Mouse (Mus musculus): Measurements from ENCODE around the gene Vps35l.
A peak's percentile ranks its signal among the peaks of the same experiment; 100 is the strongest.

The Vps35l gene

DNA sequence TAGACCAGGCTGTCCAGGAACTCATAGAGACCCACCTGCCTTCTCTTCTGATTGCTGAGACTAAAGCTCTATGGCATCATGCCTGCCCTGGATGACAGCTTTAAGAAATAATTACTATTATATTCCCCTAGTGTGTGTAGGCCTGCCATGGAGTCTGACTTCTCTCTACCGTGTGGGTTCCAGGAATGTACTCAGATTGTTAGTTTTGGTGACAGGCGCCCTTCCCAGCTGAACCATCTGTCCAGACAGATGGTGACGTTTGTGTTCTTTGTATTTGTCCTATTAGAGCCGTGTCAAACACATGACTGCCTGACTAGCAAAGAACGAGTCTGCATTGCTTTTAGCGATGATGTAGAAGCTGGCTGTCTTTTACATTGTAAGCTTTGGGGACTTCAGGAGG lies 38.5 kb downstream of the Vps35l start:
- DNase-seq: peak; percentile 80 to 84

DNA sequence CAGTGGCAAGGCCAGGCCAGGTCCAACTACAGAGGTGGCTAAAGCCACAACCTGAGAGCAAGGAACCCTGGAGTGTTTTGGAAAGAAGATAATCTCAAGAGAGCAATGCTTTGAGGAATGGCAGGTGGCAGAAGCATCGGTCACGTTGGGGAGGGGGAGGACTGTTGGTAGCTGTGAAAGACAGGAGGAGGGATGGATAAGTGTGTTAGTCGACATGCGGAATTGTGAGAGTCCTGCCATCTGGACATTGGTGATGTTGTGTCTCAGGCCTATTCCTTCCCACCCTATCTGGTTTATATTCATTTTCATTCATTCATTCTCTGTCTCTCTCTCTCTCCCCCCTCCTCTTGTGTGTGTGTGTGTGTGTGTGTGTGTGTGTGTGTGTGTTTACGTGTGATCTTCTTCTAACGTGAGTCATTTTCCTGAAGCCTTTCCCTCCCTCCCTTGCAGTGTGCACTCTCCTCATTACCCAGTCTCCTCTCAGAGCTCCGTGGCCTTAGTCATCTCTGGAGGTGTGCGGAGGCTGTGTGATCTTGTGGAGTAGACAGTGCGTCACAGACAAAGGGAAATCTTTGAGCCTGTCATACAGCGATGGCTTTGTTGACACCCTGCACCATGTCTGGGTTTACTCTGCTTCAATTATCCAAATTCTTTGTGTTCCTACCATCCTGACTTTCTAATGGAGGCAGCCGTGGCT lies 43.4 kb downstream of the Vps35l start:
- DNase-seq: no peak

DNA sequence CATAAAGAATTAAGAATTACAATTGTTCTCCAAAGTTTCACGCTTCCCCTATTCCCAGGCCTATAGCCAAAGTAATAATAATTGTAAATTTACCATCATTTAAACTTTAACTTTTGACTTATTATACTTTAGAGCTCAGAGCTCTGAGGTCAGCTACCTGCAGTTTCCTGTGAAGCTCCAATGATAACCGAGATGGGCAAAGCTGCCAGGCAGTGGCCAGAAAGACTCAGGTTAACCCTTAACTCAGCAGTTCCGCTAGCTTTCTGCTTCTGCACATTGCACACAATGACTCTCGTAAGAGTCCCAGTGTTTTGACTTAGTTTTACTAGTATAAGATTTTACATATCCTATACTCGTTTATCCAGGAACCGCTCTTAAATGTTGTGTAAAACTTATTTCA lies 46.1 kb downstream of the Vps35l start:
- no peak for DNase-seq

DNA sequence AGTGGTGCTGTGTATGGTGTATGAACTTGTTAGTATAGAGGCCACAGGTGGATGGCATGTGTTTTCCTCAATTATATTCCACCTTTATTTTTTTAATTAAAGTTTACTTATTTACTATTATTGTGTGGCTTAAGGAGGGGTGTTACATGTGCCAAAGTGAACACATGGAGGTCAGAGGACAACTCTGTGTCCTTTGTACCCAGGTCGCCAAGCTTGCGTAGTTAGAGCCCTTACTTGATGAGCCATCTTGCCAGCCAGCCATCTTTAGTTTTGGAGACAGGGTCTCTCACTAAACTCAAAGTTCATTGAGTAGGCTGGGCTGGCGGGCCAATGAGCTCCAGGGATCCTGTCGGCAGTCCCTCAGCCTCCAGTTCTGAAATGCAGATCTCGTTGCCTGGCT lies 47.3 kb downstream of the Vps35l start:
- no peak for DNase-seq

DNA sequence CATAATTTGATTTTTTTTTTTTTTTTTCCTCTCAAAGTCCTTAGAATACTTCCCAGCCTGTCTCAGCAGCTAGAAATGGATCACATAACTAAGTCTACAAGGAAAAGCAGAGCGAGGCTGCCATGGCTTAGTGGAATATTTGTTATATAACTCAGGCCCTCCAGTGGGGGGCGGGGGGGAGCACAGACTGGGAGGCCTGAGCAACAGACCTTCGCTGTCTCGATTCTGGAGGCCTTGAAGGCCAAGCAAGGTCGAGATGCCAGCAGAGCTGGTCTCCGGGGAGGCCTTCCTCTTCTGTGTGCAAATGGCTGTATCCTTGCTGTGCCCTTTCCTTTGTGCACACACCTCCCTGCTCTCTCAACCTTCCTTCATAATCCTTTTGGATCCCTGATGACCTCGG lies 48.5 kb downstream of the Vps35l start:
- peak in 1 of 2 experiments; percentile 13 for DNase-seq

DNA sequence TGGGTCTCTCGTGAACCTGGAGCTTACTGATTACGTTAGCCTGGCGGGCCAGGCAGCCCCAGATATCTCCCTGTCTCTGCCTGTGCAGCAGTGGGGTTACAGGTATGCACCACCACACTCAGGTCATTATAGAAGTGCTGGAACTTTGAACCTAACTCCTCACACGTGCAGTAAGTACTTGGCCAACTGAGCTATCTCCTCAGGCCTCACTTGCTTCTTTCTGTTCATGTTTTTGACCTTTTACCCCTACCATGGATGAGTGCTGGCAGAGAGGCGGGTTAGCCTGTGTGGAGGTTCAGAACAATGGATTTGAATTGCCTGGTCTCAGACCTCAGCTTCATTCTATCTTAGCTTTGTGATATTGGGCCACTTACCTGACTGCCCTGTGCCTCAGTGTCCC lies 50.3 kb downstream of the Vps35l start:
- DNase-seq: no peak

DNA sequence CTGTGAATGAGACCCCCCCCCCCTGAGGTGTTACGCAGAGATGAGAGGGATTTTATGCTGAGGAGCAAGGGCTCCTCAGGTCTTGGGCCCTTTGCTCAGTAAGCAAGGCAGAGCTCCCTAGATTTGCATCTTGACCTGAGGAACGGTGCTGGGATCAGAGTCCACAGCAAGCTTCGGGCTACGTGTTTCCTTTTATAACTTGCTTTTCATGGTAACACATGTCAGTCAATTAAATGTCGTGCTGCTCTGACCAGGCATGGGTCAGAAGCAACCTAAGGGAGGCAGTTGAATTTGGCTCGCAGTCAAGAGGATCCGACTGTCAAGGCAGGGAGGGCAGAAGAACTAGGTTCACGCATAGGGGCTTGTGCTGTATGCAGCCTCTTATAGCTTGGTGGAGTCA lies 53.9 kb downstream of the Vps35l start:
- DNase-seq: peak in 1 of 2 experiments; percentile 16

- DNase-seq: no peak
These were observed 55.8 kb downstream of the Vps35l start for GRCm38 (mm10) chr7:118795779-118796178.

- DNase-seq: no peak
These were observed 56.8 kb downstream of the Vps35l start for GRCm38 (mm10) chr7:118796838-118797237.

DNA sequence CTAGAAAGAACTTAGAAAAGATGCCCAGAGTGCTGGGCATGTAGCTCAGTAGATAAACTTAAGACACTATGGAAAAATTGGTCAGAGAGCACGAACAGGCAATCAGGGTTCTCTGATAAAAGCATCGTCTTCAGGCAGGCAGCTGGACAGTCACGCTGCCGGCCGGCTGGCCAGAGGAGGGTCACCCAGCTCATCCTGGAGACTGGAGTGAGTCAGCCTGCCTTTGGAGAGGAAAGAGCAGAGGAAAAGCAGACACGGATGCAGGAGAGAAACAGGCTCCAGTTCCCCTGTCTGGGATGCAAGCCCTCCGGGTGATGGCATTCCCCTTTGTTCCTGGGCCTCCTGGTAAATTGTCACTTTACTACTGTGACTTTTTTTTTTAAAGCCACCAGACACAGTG lies 57.6 kb downstream of the Vps35l start:
- DNase-seq: no peak

DNA sequence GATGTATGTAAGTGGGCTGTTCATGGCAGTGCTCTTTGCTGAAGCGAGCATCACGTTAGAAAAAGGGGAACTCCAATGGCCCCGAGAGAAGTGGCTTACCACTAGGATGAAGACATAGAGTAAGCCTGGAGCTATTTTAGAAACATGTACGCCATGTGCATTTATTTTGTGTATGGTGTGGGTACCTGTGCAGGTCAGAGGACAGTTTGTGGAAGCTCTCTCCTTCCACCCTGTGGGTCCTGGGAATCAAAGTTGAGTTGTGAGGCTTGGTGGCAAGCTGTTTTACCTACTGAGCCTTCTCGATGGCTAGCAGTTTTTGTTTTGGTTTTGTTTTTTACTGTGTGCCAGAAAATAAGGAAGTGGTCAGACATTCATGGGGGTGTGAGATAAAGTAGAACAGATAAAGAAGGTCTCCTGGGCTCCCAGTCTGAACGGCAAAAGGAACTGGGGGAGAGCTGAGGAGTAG lies 58.1 kb downstream of the Vps35l start:
- no peak for DNase-seq

- no peak for DNase-seq
These were observed 60.2 kb downstream of the Vps35l start for GRCm38 (mm10) chr7:118800112-118800734.

DNA sequence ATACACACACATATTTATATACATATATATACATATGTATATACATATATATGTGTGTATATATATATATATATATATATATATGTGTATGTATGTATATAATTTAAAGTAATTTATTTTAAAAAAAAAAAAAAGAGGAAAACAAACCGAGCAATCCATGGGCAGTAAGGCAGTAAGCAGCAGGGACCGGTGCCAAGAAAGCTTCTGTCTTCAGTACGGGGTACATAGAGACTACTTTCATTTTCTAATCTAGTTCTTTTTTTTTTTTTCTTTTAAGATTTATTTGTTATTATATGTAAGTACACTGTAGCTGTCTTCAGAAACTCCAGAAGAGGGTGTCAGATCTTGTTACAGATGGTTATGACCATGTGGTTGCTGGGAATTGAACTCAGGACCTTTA lies 61.8 kb downstream of the Vps35l start:
- DNase-seq: peak in 1 of 2 experiments; percentile 36

- no peak for DNase-seq
These were observed 63.4 kb downstream of the Vps35l start for GRCm38 (mm10) chr7:118803425-118803824.

DNA sequence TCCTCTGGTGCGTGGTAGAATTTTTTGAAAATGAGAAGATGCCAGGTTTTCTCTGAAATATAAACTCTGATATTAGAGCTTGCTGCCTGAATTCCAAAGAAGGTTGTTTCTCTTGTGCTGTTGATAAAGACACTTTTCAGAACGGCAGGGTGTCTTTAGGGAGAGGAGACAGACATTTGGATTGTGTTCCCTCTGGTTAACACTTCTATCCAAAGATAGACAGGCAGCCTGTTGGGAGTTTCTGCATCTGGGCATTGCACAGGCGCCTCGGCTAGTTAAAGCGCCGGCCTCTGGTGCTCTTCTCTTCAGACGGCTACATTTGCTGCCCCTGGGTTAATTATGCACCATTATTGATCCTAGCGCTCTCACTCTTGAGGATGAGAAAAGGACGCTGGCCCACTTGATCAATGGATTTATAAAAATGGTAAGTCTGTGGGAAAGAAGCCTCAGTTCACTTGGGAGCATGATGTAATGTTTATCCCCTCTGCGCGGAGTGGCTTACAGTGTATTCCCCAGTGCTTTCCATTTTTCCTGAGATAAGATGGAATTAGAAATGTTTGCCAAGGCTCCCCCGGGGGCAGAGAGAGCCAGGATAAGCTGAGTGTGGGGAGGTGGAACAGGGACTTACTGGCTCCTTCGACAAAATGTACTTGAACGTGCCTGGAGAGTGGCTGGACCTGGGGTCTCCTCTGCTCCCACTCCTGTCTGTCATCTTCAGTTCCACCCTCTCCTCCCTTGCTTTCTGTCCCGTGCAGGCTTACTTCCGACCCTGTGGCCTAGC lies 66.8 kb downstream of the Vps35l start:
- no peak for DNase-seq

GRCm38 (mm10) chr7:118807899-118808298 lies 67.9 kb downstream of the Vps35l start:
- no peak for DNase-seq

- DNase-seq: no peak
These were observed 71.5 kb downstream of the Vps35l start for GRCm38 (mm10) chr7:118811407-118812106.

GRCm38 (mm10) chr7:118813592-118813991 lies 73.6 kb downstream of the Vps35l start:
- no peak for DNase-seq

DNA sequence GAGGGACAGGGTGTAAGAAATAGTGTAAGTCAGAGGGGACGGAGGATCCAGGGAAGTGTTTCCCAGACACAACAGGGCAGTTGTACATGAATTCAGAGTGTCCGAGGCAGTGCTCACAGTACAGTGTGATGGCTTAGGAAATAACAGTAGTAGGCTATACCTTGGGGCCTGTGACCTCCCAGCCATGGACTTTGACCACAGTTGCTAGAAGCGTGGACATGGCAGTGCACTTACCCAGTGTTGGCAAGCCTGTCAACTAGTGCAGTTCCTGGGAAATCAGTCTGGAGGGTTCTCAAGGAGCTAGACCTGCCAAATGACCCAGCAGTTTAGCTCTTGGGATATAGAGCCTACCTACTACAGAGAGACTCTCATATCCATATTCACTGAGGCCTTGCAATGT lies 76.2 kb downstream of the Vps35l start:
- no peak for DNase-seq

GRCm38 (mm10) chr7:118817741-118818140 lies 77.7 kb downstream of the Vps35l start:
- no peak for DNase-seq

DNA sequence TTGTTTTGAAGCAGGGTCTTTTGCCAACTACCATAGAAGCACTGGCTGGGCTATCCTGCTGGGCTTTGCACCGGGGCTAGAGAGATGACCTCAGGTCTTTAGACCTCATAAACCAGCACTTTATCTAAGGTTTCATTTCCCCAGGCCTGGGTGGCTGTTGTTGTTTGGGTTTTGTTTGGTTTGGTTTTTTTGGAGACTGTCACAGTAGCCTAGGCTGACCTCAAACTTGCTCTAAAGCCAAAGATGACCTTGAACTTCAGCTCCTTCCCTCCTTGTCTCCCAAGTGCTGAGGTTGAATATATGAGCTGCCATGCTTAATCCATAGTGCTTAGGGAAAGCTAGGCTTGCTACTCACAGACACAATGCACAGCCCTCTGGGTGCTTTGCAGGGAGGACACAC lies 79.6 kb downstream of the Vps35l start:
- DNase-seq: no peak

DNA sequence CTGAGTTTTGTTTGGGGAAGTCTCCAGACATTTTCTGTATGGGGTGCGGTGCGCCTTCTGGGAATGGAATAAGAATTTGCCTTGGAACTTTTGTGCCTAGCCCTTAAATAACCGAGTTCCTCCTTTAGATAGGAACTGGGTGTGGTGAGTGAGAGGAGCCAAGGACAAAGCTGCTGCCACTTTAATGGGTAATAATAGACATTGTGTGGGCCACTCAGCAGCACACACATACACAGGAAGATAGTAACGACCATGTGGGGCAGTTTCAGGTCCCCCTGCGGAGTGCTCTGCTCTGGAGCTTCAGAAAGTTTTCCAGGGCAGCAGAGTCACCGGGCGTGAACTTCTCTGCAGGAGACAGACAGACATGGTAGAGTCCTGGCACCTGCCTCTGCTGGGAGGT lies 81.3 kb downstream of the Vps35l start:
- no peak for DNase-seq

- no peak for DNase-seq
These were observed 82.0 kb downstream of the Vps35l start for GRCm38 (mm10) chr7:118821887-118822556.
